Mouse (Mus musculus) CH12.LX (cell line): ENCODE results near the gene Dnaja1. TPM values are rescaled to one million over a fixed set of nuclear protein-coding genes. Genes with fewer than 3 reads are reported as not detected.

Source experiments
- DNase-seq: peaks from one replicate; pipeline ENCODE4 v3.0.0-alpha.2; 2013; ENCODE audit errors: extremely low read depth
- H3K27ac ChIP-seq: 2 replicates; pipeline ENCODE4 v1.5.1; 2012; ENCODE audit warnings: low read depth, mild to moderate bottlenecking, control low read depth, moderate library complexity; ENCODE audit not compliant: insufficient read depth
- H3K27me3 ChIP-seq: replicated peaks from 2 replicates; pipeline ENCODE3; 2012; ENCODE audit warnings: inconsistent platforms
- H3K36me3 ChIP-seq, 2 experiments: replicated peaks in 1 of 2; 2 replicates each; pipeline versions ENCODE3 to v1.6.1; 2012; ENCODE audit warnings: inconsistent platforms in 1 of 2, low read length in 1 of 2, mild to moderate bottlenecking in 1 of 2, mixed read lengths in 1 of 2, moderate library complexity in 1 of 2; ENCODE audit not compliant: control insufficient read depth in 1 of 2, insufficient read depth in 1 of 2
- H3K4me1 ChIP-seq, 2 experiments: 2 replicates each; pipeline ENCODE4 v1.6.1; 2012; ENCODE audit warnings: inconsistent platforms in 1 of 2, moderate library complexity in 1 of 2; ENCODE audit not compliant: insufficient read depth in 2 of 2, control insufficient read depth in 1 of 2
- H3K4me2 ChIP-seq: 2 replicates; pipeline ENCODE4 v1.6.1; 2012; ENCODE audit warnings: low read depth, mild to moderate bottlenecking, control low read depth; ENCODE audit not compliant: poor library complexity, insufficient read depth, severe bottlenecking
- H3K4me3 ChIP-seq, 3 experiments: fragments of 150-350 bp in 1 of 3; sonication (generic) in 1 of 3; replicated peaks in 1 of 3; 2 replicates each; pipeline versions ENCODE3 to v1.5.1; 2011 to 2012; ENCODE audit warnings: low read depth in 2 of 3, low read length in 2 of 3, mild to moderate bottlenecking in 2 of 3, moderate library complexity in 2 of 3, control low read depth in 1 of 3, improper control_type of control experiment in 1 of 3, inconsistent platforms in 1 of 3, mixed read lengths in 1 of 3; ENCODE audit not compliant: poor library complexity in 1 of 3
- H3K79me2 ChIP-seq: replicated peaks from 2 replicates; pipeline ENCODE4 v1.6.1; 2012; ENCODE audit warnings: mild to moderate bottlenecking, moderate library complexity; ENCODE audit not compliant: control insufficient read depth, poor library complexity, insufficient read depth, severe bottlenecking; ENCODE audit errors: extremely low read depth
- H3K9ac ChIP-seq: 2 replicates; pipeline ENCODE4 v1.6.1; 2012; ENCODE audit warnings: low read depth, mild to moderate bottlenecking, control low read depth, moderate library complexity; ENCODE audit not compliant: insufficient read depth
- H3K9me3 ChIP-seq: replicated peaks from 2 replicates; pipeline ENCODE3; 2012; ENCODE audit warnings: low read length, inconsistent platforms, mixed read lengths
- BHLHE40 ChIP-seq: IDR thresholded peaks from 2 replicates; pipeline ENCODE4 v1.6.1; 2011; ENCODE audit warnings: mild to moderate bottlenecking, low read depth, low read length, improper control_type of control experiment
- E2F4 ChIP-seq: IDR thresholded peaks from 2 replicates; pipeline ENCODE4 v1.6.1; 2011; ENCODE audit warnings: low read depth, low read length, improper control_type of control experiment; ENCODE audit not compliant: insufficient replicate concordance
- ELF1 ChIP-seq: IDR thresholded peaks from 2 replicates; pipeline ENCODE4 v1.6.1; 2014; ENCODE audit warnings: low read depth, mild to moderate bottlenecking, inconsistent platforms, low read length, improper control_type of control experiment
- EP300 ChIP-seq: IDR thresholded peaks from 2 replicates; pipeline ENCODE4 v1.6.1; 2011; ENCODE audit warnings: low read length, improper control_type of control experiment
- ETS1 ChIP-seq: conservative IDR thresholded peaks from 2 replicates; pipeline ENCODE4 v1.6.1; 2012; ENCODE audit warnings: low read depth, mild to moderate bottlenecking, inconsistent platforms, low read length, improper control_type of control experiment, moderate library complexity
- GABPA ChIP-seq: IDR thresholded peaks from 2 replicates; pipeline ENCODE4 v1.6.1; 2012; ENCODE audit warnings: low read depth, low read length, improper control_type of control experiment, inconsistent platforms; ENCODE audit not compliant: insufficient replicate concordance
- JUN ChIP-seq: IDR thresholded peaks from 2 replicates; pipeline ENCODE4 v1.6.1; 2011; ENCODE audit warnings: low read depth, mild to moderate bottlenecking, low read length, improper control_type of control experiment, moderate library complexity; ENCODE audit not compliant: insufficient read depth
- MAFK ChIP-seq: IDR thresholded peaks from 2 replicates; pipeline ENCODE4 v1.6.1; 2011; ENCODE audit warnings: low read length, improper control_type of control experiment; ENCODE audit not compliant: insufficient replicate concordance
- MAZ ChIP-seq: IDR thresholded peaks from 2 replicates; pipeline ENCODE4 v1.6.1; 2012; ENCODE audit warnings: low read depth, mild to moderate bottlenecking, inconsistent platforms, low read length, improper control_type of control experiment, moderate library complexity
- MEF2A ChIP-seq: IDR thresholded peaks from 2 replicates; pipeline ENCODE4 v1.6.1; 2014; ENCODE audit warnings: low read depth, mild to moderate bottlenecking, inconsistent platforms, low read length, improper control_type of control experiment, borderline replicate concordance
- MYC ChIP-seq: IDR thresholded peaks from 2 replicates; pipeline ENCODE4 v1.6.1; 2011; ENCODE audit warnings: low read depth, mild to moderate bottlenecking, improper control_type of control experiment, low read length
- NELFE ChIP-seq: IDR thresholded peaks from 2 replicates; pipeline ENCODE4 v1.6.1; 2011; ENCODE audit warnings: low read depth, low read length, improper control_type of control experiment
- PAX5 ChIP-seq: IDR thresholded peaks from 2 replicates; pipeline ENCODE4 v1.6.1; 2012; ENCODE audit warnings: low read length, inconsistent platforms, mixed read lengths
- POLR2AphosphoS2 ChIP-seq: IDR thresholded peaks from 2 replicates; pipeline ENCODE4 v1.6.1; 2011; ENCODE audit warnings: low read depth, low read length, improper control_type of control experiment
- RAD21 ChIP-seq: IDR thresholded peaks from 2 replicates; pipeline ENCODE4 v1.6.1; 2011; ENCODE audit warnings: low read depth, mild to moderate bottlenecking, low read length, improper control_type of control experiment, moderate library complexity
- SIN3A ChIP-seq: IDR thresholded peaks from 2 replicates; pipeline ENCODE4 v1.6.1; 2012; ENCODE audit warnings: low read length, improper control_type of control experiment, inconsistent platforms
- TBP ChIP-seq: conservative IDR thresholded peaks from 2 replicates; pipeline ENCODE4 v1.6.1; 2011; ENCODE audit warnings: low read depth, low read length, improper control_type of control experiment
- UBTF ChIP-seq: IDR thresholded peaks from 2 replicates; pipeline ENCODE4 v1.6.1; 2012; ENCODE audit warnings: low read depth, mild to moderate bottlenecking, inconsistent platforms, low read length, improper control_type of control experiment, moderate library complexity
- USF2 ChIP-seq: conservative IDR thresholded peaks from 2 replicates; pipeline ENCODE4 v1.6.1; 2011; ENCODE audit warnings: low read depth, low read length, improper control_type of control experiment
- ZKSCAN1 ChIP-seq: IDR thresholded peaks from 2 replicates; pipeline ENCODE4 v1.6.1; 2012; ENCODE audit warnings: low read depth, inconsistent platforms, low read length, improper control_type of control experiment, borderline replicate concordance
- ZMIZ1 ChIP-seq: IDR thresholded peaks from 2 replicates; pipeline ENCODE4 v1.6.1; 2012; ENCODE audit warnings: low read depth, mild to moderate bottlenecking, inconsistent platforms, low read length, improper control_type of control experiment
- ZNF384 ChIP-seq: IDR thresholded peaks from 2 replicates; pipeline ENCODE4 v1.6.1; 2012; ENCODE audit warnings: low read depth, low read length, improper control_type of control experiment, inconsistent platforms
- dilution Hi-C: fragments of 300-500 bp; cut with MboI; formaldehyde crosslinking; loops from 2 replicates; pipeline ENCODE4 v1.14.3; 2020; ENCODE audit warnings: low sequenced_read_pairs; ENCODE audit not compliant: extremely low pct_unique_long_range_greater_than_20kb, extremely low pct_ligation_motif_present
- in situ Hi-C: fragments of 300-500 bp; cut with MboI; formaldehyde crosslinking; loops from 3 replicates; pipeline ENCODE4 v1.14.3; 2019; ENCODE audit warnings: low sequenced_read_pairs, low pct_ligation_motif_present, low pct_unique_long_range_greater_than_20kb, mixed read lengths
- polyA plus RNA-seq: library from polyadenylated mRNA; unstranded; fragments of >175 nt; gene quantifications from 2 replicates; pipeline ENCODE4 v1.2.1, GENCODE M21; 2012; ENCODE audit warnings: low read depth; ENCODE audit not compliant: insufficient read length
- total RNA-seq, 2 experiments: library from RNA; depleted of rRNA; stranded (reverse); fragments of 300-350 nt in 1 of 2; fragments of >200 nt in 1 of 2; gene quantifications; 2 replicates each; pipeline ENCODE4 v1.2.3; 2012 to 2014

Gene Dnaja1
- total and polyA plus RNA-seq, 3 experiments = 67.9 to 485 (median 117) TPM

DNA sequence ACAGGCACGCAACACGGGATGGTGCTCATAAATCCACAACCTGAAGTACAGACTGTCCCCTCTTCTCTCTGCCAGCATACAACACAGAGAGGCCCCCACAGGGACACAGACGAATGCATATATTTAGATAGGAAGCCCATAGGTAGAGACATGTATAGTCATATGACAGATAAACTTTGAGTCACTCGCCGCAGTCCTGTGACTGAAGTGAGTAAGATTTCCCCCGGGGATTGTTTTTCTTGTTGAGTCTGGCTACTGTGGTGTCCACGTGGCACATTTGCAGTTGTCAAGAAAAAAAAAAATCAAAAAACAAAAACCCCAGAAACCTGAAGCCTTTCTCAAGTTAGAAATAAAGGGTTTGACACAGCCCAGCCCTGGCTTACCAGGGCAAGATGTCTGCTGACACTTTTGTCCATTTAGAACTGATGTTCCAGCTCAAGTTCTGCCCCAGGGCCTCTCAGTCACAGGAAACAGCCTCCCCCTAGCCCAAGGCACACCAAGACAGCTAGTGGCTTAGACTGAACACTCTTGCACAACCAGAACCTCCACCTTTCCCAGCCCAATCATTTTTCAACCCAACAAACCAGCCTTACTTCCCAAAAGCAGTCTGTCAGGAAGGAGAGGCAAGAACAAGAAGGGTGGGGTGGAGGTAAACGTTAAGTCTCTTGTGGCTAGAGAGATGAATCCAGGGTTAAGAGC is 60.0 kb downstream of the Dnaja1 start (continued):
- no peak for TF ChIP-seq PAX5
- TF ChIP-seq MAFK = peak; percentile 84
- no peak for TF ChIP-seq POLR2AphosphoS2
- peak; percentile 97 for TF ChIP-seq EP300
- TF ChIP-seq GABPA = no peak
- TF ChIP-seq USF2 = peak; percentile 76
- TF ChIP-seq ZNF384 = peak; percentile 97
- TF ChIP-seq ELF1 = peak; percentile 21; the same call in 1 of the 2 replicates
- no peak for TF ChIP-seq RAD21
- TF ChIP-seq ETS1 = peak; percentile 97
- TF ChIP-seq UBTF = no peak
- TF ChIP-seq ZKSCAN1 = no peak; the same call in 1 of the 2 replicates
- TF ChIP-seq E2F4 = 0 out of 2 replicates have a peak, but pooled peaks have one; percentile 20
- peak; percentile 98 for TF ChIP-seq BHLHE40
- peak; percentile 92 for TF ChIP-seq MAZ
- peak; percentile 32 for TF ChIP-seq TBP
- peak; percentile 96 for TF ChIP-seq SIN3A
- TF ChIP-seq JUN = peak; percentile 91
- TF ChIP-seq MEF2A = peak; percentile 93
- 0 out of 2 replicates have a peak, but pooled peaks have one; percentile 35 for TF ChIP-seq NELFE

- Histone ChIP-seq H3K4me3 (no peak overlapping the region), H3K36me3 (no peaks in the 10 kb centered on the region), H3K4me2 (no peak overlapping the region), H3K4me1 (peaks cover 26 to 63% of the 10 kb centered on the region in 2 experiments), H3K79me2 (no peaks in the 10 kb centered on the region), H3K27me3 (no peaks in the 10 kb centered on the region), H3K27ac (no peak overlapping the region), H3K9me3 (no peaks in the 10 kb centered on the region), H3K9ac (no peak overlapping the region)
- DNase-seq = no peak
- TF ChIP-seq MYC = no peak
- TF ChIP-seq POLR2AphosphoS2 = no peak
- no peak for TF ChIP-seq PAX5
- no peak for TF ChIP-seq ZMIZ1
- no peak for TF ChIP-seq ETS1
- TF ChIP-seq NELFE = no peak
- no peak for TF ChIP-seq EP300
- no peak for TF ChIP-seq UBTF
- no peak for TF ChIP-seq GABPA
- dilution Hi-C loops (no loop called here), in situ Hi-C loops (loop anchor here (5.0 kb wide), 1 partner anchor 44 kb away; no protein-coding TSS in a partner anchor)
Observed at GRCm38 (mm10) chr4:40783049-40783448, 61.1 kb downstream of the Dnaja1 start.
